Mouse (Mus musculus) C2C12 (cell line): ENCODE results near the gene Mmd2.

ENCODE experiments used
- CTCF ChIP-seq: IDR thresholded peaks from one replicate; pipeline ENCODE4 v1.5.1; 2011; ENCODE audit not compliant: control insufficient read depth, insufficient read depth, insufficient read length
- MYOD1 ChIP-seq: IDR thresholded peaks from one replicate; pipeline ENCODE4 v1.6.1; 2011; ENCODE audit warnings: low read depth; ENCODE audit not compliant: control insufficient read depth, insufficient read length
- USF1 ChIP-seq: IDR thresholded peaks from one replicate; pipeline ENCODE4 v1.6.1; 2011; ENCODE audit warnings: low read depth, mild to moderate bottlenecking, control low read depth, moderate library complexity

GRCm38 (mm10) chr5:142529915-142530314 lies 78.7 kb downstream of the Mmd2 start, which contains the start of gene Papolb:
- TF ChIP-seq CTCF = no peak
- no peak for TF ChIP-seq USF1
- TF ChIP-seq MYOD1 = no peak
